In the genomic region with DNA sequence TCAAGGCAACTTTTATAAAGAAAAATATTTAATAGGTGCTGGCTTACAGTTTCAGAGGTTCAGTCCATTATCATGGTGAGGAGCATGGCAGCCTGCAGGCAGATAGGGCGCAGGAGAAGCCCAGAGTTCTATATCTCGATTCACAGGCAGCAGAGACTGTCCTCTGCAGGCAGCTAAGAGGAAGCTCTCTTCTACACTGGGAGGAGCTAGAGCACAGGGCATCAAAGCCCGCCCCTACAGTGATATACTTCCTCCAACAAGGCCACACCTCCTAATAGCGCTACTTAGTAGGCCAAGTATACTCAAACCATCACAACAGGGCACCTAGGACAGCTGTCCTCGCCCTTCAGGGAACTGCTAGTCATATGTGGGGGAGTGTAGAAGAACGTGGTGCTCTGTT, we compare ENCODE assay signal across 31 mouse cellular contexts.
DNase-seq lines count a peak whose midpoint lies in the region; ATAC-seq lines count a peak whose summit lies in the region.
"Had no signal": no experiment of that assay in that cellular context is flagged by ENCODE, and none has a peak within 500 bp of the region (broad histone marks: within the 10 kb centered on the region; RNA-seq: fewer than 3 reads in every experiment).

No protein-coding gene starts in this region.

- H3K4me1 ChIP-seq in limb, embryonic 10.5 days = peaks cover 13% of the 10 kb centered on the region
- H3K4me1 ChIP-seq: embryonic facial prominence, embryonic 12.5 days; embryonic facial prominence, embryonic 15.5 days had no signal

- peak; percentile 70 for ATAC-seq in megakaryocyte progenitor cell, adult 5-6 weeks (replicated peaks; ENCODE audit: poor library complexity)
- ATAC-seq: activated CD4-positive, CD25-positive, alpha-beta regulatory T cell, adult 4 months; CD4-positive, CD25-positive, alpha-beta regulatory T cell, adult 4 months; forebrain, embryonic 14.5 days; forebrain, postnatal 0 days; hindbrain, postnatal 0 days; inflammation-experienced regulatory T-cells, adult 6 months; intestine, embryonic 16.5 days; Patski had no signal

- peak overlapping the region; percentile 84 for H3K27ac ChIP-seq in limb, embryonic 10.5 days
- H3K27ac ChIP-seq: embryonic facial prominence, embryonic 12.5 days; embryonic facial prominence, embryonic 15.5 days; gastrocnemius, adult 2 months; heart, embryonic 15.5 days; hindbrain, embryonic 14.5 days; hindbrain, postnatal 0 days had no signal

- WGBS in limb, embryonic 10.5 days = 59% methylated on average over 6 of the region's 6 CpGs

- no peaks in the 10 kb centered on the region for H3K36me3 ChIP-seq in limb, embryonic 10.5 days
- H3K36me3 ChIP-seq: embryonic facial prominence, embryonic 12.5 days; embryonic facial prominence, embryonic 15.5 days; heart, embryonic 12.5 days; heart, embryonic 15.5 days had no signal

- H3K9me3 ChIP-seq in limb, embryonic 10.5 days (replicated peaks) = no peaks in the 10 kb centered on the region
- H3K9me3 ChIP-seq: embryonic facial prominence, embryonic 15.5 days; heart, embryonic 15.5 days had no signal

- no peaks in the 10 kb centered on the region for H3K27me3 ChIP-seq in limb, embryonic 10.5 days (ENCODE audit: low read depth, poor library complexity, severe bottlenecking)
- H3K27me3 ChIP-seq: embryonic facial prominence, embryonic 12.5 days; embryonic facial prominence, embryonic 15.5 days; heart, embryonic 15.5 days; Patski had no signal

- peak overlapping the region; percentile 4; the same call in 1 of the 2 replicates for H3K4me3 ChIP-seq in limb, embryonic 10.5 days
- H3K4me3 ChIP-seq: embryonic facial prominence, embryonic 12.5 days; embryonic facial prominence, embryonic 15.5 days; gastrocnemius, adult 2 months; heart, embryonic 12.5 days; heart, embryonic 15.5 days had no signal

- peak; percentile 9 for DNase-seq in embryo, embryonic 11 days
- DNase-seq in embryo, embryonic 10 days (ENCODE audit: low spot score) = no peak
- peak; percentile 17 for DNase-seq in ZHBTc4 (ENCODE audit: low read depth, low spot score)
- DNase-seq in limb, embryonic 10.5 days (ENCODE audit: low spot score) = no peak
- DNase-seq in right cerebral cortex, adult 2 months (ENCODE audit: low spot score in 2 of 2) = no peak
- no peak for DNase-seq in B cell, adult 2 months
- no peak for DNase-seq in adrenal gland, adult 8-10 months
- DNase-seq: adrenal gland, postnatal 10 days; cerebellum, adult 11 months; cerebellum, adult 2 months; cerebellum, adult 9-11 months; cerebellum, postnatal 25 days; forebrain, postnatal 0 days; gastrocnemius, adult 2 months; gastrocnemius, postnatal 14 days; heart, adult 18-20 months; heart, postnatal 14 days; heart, postnatal 4 days had no signal

Comparison
In these comparisons a context has a peak if more than half of its experiments do, and no peak if none do; other contexts are left out.
1. DNase-seq: peak in embryo, embryonic 11 days (single experiment) and ZHBTc4 (single experiment); none in embryo, embryonic 10 days (single experiment), limb, embryonic 10.5 days (single experiment), right cerebral cortex, adult 2 months (0 of 2), B cell, adult 2 months (0 of 2) and adrenal gland, adult 8-10 months (single experiment).